Mouse (Mus musculus) cerebellum, adult 2 months (tissue): ENCODE measurements around the gene Dusp5.

Experiments used
- CTCF ChIP-seq: fragments of 200-500 bp; IDR thresholded peaks from 2 replicates; pipeline ENCODE4 v1.5.1; 2011; ENCODE audit warnings: low read depth, mild to moderate bottlenecking, control low read depth, low read length, moderate library complexity, borderline replicate concordance; ENCODE audit not compliant: insufficient read depth
- POLR2A ChIP-seq: fragments of 200-500 bp; IDR thresholded peaks from 2 replicates; pipeline ENCODE4 v1.6.1; 2011; ENCODE audit warnings: low read length, control low read depth, borderline replicate concordance; ENCODE audit not compliant: insufficient read depth

DNA sequence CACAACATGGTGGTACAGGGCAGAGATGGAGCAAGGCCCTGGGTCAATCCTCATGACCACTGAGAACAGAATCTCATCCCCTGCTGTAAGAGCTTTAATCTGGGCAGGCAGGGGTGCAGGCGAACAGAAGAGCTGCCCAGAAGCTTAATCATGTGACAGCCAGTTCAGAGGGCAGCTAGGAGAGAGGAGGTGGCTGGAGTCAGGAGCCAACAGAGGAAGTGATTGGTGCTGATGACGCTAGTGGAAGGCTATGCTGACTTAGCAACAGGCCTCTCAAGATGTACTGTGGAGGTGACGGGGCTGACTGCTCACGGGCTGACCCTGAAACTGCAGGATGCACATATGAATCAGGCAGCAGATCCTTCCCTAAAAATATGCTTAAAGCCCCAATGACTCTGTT is 35.3 kb downstream of the Dusp5 start:
- no peak for TF ChIP-seq POLR2A
- no peak for TF ChIP-seq CTCF
